Mouse (Mus musculus) cerebellum, adult 18-20 months (tissue): Measurements from ENCODE around the gene Smad9.

Experiments used
- DNase-seq, 2 experiments: peaks; one replicate each; pipeline ENCODE4 v3.0.0; 2021

The Smad9 gene

DNA sequence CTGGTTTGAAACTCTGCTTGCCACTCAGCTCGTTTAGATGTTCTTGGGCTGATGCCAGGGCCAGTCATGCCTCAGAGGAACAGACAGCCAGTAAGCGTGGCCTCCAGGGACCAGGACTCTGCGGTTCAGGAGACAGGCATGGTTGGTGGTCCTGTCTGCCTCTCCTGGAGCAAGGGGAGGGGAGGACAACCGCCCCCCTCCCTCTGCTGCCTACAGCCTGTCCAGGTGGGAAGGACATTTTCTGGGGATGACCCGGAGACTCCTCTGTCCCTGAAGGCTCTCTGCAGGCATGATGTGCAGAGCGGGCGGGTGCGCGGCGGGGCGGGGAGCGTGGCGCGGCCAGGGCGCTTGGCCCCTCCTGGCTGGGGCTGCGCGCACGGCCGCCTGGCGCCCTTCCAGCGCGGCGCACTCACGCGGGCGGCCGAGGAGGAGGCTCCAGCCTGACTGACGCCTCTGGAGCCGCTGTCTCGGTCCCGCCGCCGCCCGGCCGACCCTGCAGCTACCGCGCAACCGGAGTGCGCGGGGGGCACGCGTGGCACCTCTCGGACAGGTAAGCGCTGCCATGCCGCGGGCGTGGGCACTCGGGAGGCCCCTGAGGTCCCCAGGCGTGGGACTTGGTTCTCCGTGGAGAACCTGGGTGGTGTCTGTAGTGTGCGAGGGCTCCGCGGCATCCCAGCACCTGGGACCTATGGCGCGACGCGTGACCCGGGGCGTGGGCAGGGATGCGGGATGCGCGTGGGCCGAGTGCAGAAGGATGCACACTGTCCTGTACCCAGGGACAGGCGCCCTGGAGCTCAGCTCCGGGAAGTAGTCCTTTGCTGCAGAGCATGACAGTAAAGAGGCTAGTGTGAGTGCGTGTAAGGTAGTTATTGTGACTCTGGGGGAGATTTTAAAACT lies at the start of gene Smad9:
TSS of gene Smad9 (plus strand) at position 438 of the 897 bp plus-strand sequence.
- peak; percentile 74 to 84 for DNase-seq

GRCm38 (mm10) chr3:54708972-54709371 lies 46.4 kb upstream of the Smad9 start:
- no peak for DNase-seq

DNA sequence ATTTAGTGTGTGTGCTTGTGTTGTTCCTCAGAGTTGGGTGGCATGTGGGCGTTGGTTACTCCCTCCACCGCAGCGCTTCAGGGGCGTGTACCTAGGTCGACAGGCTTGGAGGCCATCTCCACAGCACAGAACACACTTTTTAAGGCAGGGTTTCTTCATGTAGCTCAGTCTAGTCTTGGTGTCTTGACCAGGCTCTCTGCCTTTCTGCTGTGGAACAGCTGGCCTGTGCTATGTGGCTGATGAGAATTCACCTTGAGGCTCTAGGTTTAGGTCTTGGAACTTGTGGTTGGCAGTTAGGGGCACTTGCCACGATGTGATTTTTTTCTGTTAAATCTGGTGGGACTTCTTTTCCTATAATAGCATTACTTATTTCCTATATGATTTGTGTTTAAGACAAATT lies 41.1 kb upstream of the Smad9 start, which contains the start of gene Gm21958:
TSS of gene Gm21958 (minus strand) at position 101 of the 400 bp plus-strand sequence.
- no peak for DNase-seq

DNA sequence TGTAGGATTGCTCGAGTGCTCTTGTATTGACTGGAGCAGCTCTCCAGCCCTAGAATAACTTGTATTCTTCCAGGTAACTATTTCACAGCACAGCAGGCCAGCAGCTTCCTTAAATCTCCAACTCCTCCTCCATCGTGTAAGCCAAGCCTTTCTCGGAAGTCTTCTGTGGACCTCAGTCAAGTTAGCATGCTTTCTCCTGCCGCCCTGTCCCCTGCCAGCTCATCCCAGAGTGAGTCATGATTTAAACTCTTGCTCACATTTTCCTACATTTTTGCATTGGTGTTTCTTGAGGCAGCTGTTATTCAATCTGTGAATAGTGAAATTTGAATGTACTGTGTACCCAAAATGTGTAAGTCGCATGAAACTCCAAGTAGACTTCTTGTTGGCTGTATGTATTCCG lies 39.9 kb upstream of the Smad9 start:
- no peak for DNase-seq

DNA sequence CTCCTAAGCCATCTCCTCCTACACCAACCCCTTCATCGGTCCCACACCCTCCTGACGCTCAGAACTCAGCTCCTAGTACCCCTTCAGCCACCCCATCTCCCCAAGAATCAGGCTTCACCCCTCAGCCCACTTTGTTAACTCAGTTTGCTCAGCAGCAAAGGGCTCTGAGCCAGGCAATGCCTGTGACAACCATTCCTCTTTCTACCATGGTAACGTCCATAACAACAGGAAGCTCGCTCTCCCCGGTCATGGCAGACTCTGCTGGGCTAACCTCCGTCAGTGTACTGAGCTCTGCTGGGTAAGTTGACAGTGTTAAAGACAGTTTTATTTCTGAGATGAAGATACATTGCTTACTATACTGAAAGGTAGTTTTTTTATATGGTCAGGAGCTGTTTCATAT lies 38.0 kb upstream of the Smad9 start:
- DNase-seq = no peak

DNA sequence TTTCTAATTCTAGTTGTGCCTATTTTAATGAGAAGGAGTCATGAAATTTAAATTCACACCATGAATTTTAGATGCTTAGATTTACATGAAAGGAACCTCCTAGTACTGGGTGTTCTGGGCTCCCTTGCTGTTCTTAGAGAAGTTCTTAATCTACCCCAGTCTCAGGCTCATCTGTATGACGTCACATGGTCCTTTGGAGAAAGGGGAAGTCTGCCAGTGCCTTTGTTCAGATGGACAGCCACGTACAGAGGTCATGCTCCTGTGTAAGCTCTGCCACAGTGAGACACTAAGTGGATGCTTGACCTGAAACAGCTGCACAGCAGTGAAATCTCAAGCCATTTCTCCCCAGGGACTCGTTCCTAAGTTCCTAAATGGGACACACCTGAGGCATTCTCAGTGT lies 36.4 kb upstream of the Smad9 start:
- no peak for DNase-seq

GRCm38 (mm10) chr3:54723741-54724500 lies 31.5 kb upstream of the Smad9 start:
- DNase-seq = no peak

DNA sequence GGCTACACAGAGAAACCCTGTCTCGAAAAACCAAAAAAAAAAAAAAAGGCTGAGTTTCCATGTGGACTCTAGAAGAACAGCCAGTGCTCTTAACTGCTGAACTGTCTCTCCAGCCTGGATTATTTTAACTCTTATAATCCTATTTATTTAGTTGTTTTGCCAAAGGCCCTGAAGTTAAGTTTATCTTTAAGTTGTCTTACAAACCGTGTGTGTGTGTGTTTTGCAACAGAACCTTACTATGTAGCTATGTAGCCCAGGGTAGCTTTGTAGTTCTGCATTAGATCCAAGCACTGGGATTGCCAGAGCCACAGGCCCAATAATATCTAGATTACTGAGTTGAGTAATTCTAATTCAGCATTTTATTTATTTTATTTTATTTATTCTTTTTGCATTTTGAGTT lies 30.0 kb upstream of the Smad9 start:
- DNase-seq = no peak

- DNase-seq = no peak
These were observed 27.8 kb upstream of the Smad9 start for GRCm38 (mm10) chr3:54727588-54727987.

DNA sequence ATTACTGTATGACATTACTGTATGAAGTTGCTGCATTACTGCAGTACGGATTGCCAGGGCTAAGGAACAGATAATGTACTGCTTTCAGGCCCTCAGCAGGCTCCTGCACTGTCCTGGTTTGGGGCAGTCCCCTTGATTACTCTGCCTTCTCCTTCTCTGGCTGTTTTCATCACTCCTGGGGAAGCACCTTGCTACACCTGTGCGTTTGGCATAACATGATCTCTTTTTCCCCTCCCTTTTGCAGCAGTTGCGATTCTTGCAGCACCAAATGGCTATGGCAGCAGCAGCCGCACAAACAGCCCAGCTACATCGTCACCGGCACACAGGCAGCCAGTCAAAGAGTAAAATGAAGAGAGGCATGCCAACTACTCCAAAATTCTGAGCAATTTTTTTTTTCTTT lies 27.3 kb upstream of the Smad9 start:
- DNase-seq = no peak

- DNase-seq = no peak
These were observed 23.7 kb upstream of the Smad9 start for GRCm38 (mm10) chr3:54731626-54732150.

DNA sequence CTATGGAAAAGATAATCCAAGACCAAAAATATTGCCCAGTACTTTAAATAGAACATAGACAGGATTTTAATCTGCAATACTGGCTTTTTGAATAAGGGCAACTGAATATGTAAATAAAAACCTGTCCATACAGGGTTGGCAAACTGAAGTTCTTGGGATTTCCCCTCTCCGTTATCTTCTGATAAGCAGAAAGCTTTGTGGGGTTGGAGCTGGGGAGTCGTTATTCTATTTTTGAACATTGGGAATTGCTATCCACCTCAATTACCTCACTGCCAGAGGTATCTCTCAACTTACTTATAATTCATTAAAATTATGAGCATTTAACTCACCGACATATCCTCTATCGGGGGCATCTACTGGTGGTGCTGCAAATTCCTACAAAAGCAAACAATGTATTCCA lies 23.0 kb upstream of the Smad9 start:
- DNase-seq = no peak

DNA sequence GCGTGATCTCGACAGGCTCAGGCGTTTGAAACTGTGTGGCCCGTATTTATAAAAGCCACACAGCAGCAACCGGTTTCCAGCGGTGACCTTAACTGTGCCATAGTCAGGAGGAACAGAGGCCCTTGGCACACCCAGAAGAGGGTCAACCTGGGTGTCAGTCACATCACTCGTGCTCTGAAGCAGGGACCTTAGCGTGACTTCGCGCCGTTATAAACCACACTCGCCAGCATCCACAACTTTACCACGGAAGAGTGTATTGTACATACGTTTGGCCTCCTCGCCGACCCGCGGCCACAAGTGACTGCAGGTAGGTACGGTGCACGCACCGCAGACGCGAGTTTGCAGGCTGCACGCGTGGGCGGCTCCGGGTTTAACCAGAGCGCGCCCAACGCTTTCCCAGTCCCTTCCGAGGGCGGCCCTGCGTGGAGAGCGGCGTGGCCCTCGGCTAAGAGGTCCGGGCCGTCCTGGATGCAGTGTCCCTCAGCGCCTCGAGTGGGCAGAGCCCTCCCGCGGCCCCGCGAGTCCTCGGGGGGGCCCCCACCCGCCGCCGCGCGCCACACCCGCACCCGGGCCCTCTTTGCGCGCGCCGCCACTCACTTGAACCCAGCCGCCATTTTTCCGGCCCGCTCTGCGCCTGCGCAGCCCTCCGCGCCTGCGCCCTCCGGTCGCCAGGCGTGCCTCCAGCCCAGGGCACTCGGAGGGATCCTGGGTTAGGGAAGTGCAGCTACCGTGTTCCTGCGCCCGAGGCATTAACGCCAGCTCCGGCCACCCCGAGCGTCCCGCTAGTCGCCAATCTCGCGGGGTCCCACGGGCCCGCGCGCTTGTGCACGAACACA lies 20.8 kb upstream of the Smad9 start:
- DNase-seq = peak; percentile 88 to 96

- DNase-seq = peak; percentile 81 to 98
These were observed 19.9 kb upstream of the Smad9 start, which contains the start of the genes Exosc8 and Alg5 for GRCm38 (mm10) chr3:54735247-54736046. Gene Exosc8 (minus strand): TSS chr3:54735393. Gene Alg5 (plus strand): TSS chr3:54735539.

GRCm38 (mm10) chr3:54736101-54736927 lies 19.1 kb upstream of the Smad9 start:
- peak; percentile 20 to 31 for DNase-seq

GRCm38 (mm10) chr3:54737317-54737716 lies 18.1 kb upstream of the Smad9 start:
- no peak for DNase-seq

- DNase-seq = no peak
These were observed 13.4 kb upstream of the Smad9 start for GRCm38 (mm10) chr3:54741965-54742364.

DNA sequence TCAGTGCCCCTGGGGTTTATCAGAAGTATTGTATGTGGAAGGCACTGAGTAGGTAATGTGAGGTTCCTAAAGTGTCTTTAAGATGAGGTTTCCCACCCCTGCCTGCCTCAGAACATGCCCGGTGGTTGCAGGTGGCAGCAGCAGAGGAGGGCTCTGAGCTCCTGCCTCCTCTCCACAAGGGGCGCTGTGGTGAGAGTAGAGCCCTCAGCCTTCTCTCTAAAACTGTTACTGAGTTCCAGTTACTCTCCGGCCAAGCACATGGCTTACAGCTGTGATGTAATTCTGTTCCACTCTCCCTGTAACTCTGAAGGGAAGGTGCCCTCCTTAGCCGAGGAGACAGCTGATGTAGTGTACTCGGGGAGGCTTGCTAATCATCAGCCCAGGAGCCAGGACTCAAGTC lies 9.6 kb upstream of the Smad9 start:
- no peak for DNase-seq

GRCm38 (mm10) chr3:54753411-54753810 lies 2.0 kb upstream of the Smad9 start:
- no peak for DNase-seq

GRCm38 (mm10) chr3:54756058-54756457 lies 676 bp downstream of the Smad9 start:
- DNase-seq = peak; percentile 51 to 60

DNA sequence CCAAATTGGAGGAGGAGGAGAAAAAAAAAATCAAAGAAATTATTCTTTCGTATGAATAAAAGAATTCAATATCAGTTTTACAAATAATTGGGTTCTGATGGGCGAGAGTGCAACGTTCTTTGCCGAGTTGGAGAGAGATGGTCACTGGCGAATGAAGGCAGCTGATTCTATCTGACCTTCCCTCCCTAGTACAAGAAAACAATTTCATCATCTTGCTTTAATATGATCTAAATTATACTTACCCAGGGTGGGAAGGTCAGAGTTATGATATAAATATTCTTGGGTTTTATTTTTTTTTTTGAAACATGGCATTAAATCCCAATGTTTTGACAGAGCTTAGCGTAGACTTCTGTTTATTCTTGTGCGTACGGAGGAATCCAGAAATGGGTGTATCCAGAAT lies 2.1 kb downstream of the Smad9 start:
- DNase-seq = no peak
